Mouse (Mus musculus): ENCODE measurements around the gene Babam2. TPM values are rescaled to one million over a fixed set of nuclear protein-coding genes. Genes with fewer than 3 reads are reported as not detected.

Gene Babam2
- polyA plus RNA-seq, 1 experiment from 2014 or later = 62.9 TPM

DNA sequence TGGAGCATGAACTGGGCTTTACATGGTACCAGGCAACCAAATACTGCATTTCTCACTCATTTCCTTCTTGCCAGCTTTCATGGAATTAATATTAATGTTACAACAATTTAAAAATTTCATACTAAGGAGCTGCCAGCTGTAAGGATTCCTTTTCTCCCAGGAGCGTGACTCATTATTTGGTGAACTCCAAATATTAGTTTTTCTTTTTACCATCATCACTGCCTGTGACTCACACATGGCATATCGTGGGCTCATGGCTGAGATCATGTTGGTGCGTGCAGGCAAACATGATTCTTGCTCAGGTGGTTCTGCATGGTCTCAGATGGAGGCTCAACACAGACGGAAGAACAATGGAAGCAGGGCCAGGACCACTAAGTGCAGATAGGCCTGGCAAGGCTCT lies 53.5 kb downstream of the Babam2 start:
- Histone ChIP-seq H3K4me2 (replicated peaks; ENCODE audit: low read depth, low read length) (no peak overlapping the region), H3K36me3 (ENCODE audit: control insufficient read depth, insufficient read depth, low read length) (no peaks in the 10 kb centered on the region), H3K9me3 (ENCODE audit: control insufficient read depth, low read depth, low read length) (no peaks in the 10 kb centered on the region), H3K27me3 (ENCODE audit: control insufficient read depth, insufficient read depth, low read length) (no peaks in the 10 kb centered on the region), H3K9ac (replicated peaks; ENCODE audit: low read depth, low read length) (no peak overlapping the region), H3K4me1 (ENCODE audit: control insufficient read depth, insufficient read depth, low read length) (0 out of 2 replicates have a peak, but pooled peaks cover 3% of the 10 kb centered on the region), H3K27ac (ENCODE audit: low read length) (no peak overlapping the region), H3K4me3 (ENCODE audit: low read depth, low read length) (no peak overlapping the region)
- no peak for ATAC-seq (ENCODE audit: insufficient number of reproducible peaks, insufficient read depth, low FRiP score, low read depth)
- 79% methylated on average over 4 of the region's 4 CpGs for WGBS

DNA sequence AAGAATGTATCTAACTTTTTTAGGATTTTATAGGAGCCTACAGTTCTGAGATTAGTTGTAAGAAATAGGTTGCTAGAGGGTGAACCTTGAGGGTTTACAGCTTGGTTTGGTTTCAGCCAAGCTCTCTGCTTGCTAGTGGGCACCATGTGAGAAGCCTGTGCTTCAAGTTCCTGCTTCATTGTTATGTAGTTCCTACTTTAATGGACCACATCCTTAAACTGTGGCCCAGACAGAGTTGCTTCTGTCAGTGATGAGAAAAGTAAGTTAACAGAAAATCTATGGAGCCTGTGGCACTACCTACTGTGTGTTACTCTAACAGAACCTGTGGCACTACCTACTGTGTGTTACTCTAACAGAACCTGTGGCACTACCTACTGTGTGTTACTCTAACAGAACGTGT lies 57.1 kb downstream of the Babam2 start:
- Histone ChIP-seq H3K9me3 (ENCODE audit: control insufficient read depth, low read depth, low read length) (no peaks in the 10 kb centered on the region; the same call in 1 of the 2 replicates), H3K27me3 (ENCODE audit: control insufficient read depth, insufficient read depth, low read length) (no peaks in the 10 kb centered on the region), H3K36me3 (ENCODE audit: control insufficient read depth, insufficient read depth, low read length) (no peaks in the 10 kb centered on the region), H3K4me2 (replicated peaks; ENCODE audit: low read depth, low read length) (no peak overlapping the region), H3K9ac (replicated peaks; ENCODE audit: low read depth, low read length) (no peak overlapping the region), H3K4me3 (ENCODE audit: low read depth, low read length) (no peak overlapping the region), H3K27ac (ENCODE audit: low read length) (no peak overlapping the region), H3K4me1 (ENCODE audit: control insufficient read depth, insufficient read depth, low read length) (0 out of 2 replicates have a peak, but pooled peaks cover 3% of the 10 kb centered on the region)
- WGBS = 93% methylated on average over 1 of the region's 1 CpGs
- no peak for ATAC-seq (ENCODE audit: insufficient number of reproducible peaks, insufficient read depth, low FRiP score, low read depth)

DNA sequence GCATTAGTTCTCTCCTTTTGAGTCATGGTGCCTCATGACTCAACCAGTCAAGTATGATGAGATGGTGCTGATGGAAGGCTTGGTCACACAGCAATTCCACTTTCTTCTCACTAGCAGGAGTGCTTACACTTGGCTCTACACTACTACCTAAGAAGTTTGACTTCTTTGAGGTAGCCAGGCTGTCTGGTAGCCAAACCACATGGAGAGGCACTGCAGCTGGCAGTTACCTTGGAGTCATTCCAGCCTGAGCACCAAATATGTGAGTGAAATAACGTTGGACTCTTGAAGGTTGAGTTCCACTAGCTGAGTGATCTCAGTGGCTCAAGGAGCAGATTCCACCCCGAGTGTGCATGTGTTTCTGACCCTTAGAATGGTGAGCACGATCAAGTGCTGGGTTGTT lies 57.8 kb downstream of the Babam2 start:
- Histone ChIP-seq H3K36me3 (ENCODE audit: control insufficient read depth, insufficient read depth, low read length) (no peaks in the 10 kb centered on the region), H3K4me2 (replicated peaks; ENCODE audit: low read depth, low read length) (no peak overlapping the region), H3K4me1 (ENCODE audit: control insufficient read depth, insufficient read depth, low read length) (0 out of 2 replicates have a peak, but pooled peaks cover 3% of the 10 kb centered on the region), H3K9ac (replicated peaks; ENCODE audit: low read depth, low read length) (no peak overlapping the region), H3K27me3 (ENCODE audit: control insufficient read depth, insufficient read depth, low read length) (no peaks in the 10 kb centered on the region), H3K4me3 (ENCODE audit: low read depth, low read length) (no peak overlapping the region), H3K9me3 (ENCODE audit: control insufficient read depth, low read depth, low read length) (no peaks in the 10 kb centered on the region; the same call in 1 of the 2 replicates), H3K27ac (ENCODE audit: low read length) (no peak overlapping the region)
- ATAC-seq (ENCODE audit: insufficient number of reproducible peaks, insufficient read depth, low FRiP score, low read depth) = no peak
- WGBS = 89% methylated on average over 3 of the region's 3 CpGs

DNA sequence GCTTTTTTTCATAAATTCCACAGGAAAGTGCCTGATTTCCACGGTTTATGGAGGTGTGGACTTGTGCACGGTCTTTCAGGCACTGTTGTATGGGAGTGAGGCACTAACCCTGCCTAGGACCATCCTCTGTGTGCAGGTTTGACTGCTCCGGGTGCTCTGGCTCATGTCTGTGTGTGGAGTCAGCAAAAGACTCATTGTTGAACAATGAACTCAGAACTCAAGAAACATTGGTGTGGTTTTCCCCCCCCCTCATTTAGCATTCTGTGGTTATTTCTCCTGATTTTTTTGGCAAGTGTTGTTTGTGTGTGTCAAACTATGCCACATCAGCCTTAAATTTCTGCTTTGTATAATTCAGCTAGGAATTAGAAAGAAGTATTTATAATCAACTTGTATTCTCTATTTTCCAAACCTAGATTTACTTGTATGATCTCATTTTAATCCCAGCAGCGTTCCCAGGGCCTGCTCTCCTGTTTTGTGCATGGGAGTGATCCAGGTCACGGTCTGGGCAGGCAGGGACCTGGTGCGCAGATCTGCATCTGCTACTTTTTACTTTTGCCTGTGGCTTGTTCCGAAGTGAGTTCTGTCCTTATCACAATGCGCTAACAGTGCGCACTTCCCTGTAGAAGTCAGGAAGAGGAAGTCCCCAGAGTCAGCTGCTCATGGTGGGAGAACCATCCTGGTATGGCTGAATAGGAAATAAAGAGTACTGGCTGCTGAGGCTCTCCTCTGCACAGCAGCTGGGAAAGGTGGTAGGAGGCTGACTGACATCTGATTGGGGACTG lies 61.0 kb downstream of the Babam2 start:
- Histone ChIP-seq H3K36me3 (ENCODE audit: control insufficient read depth, insufficient read depth, low read length) (no peaks in the 10 kb centered on the region), H3K27me3 (ENCODE audit: control insufficient read depth, insufficient read depth, low read length) (no peaks in the 10 kb centered on the region), H3K27ac (ENCODE audit: low read length) (no peak overlapping the region), H3K9ac (replicated peaks; ENCODE audit: low read depth, low read length) (no peak overlapping the region), H3K4me3 (ENCODE audit: low read depth, low read length) (no peak overlapping the region), H3K9me3 (ENCODE audit: control insufficient read depth, low read depth, low read length) (no peaks in the 10 kb centered on the region; the same call in 1 of the 2 replicates), H3K4me1 (ENCODE audit: control insufficient read depth, insufficient read depth, low read length) (no peaks in the 10 kb centered on the region), H3K4me2 (replicated peaks; ENCODE audit: low read depth, low read length) (no peak overlapping the region)
- 88% methylated on average over 9 of the region's 9 CpGs for WGBS
- ATAC-seq (ENCODE audit: insufficient number of reproducible peaks, insufficient read depth, low FRiP score, low read depth) = no peak

DNA sequence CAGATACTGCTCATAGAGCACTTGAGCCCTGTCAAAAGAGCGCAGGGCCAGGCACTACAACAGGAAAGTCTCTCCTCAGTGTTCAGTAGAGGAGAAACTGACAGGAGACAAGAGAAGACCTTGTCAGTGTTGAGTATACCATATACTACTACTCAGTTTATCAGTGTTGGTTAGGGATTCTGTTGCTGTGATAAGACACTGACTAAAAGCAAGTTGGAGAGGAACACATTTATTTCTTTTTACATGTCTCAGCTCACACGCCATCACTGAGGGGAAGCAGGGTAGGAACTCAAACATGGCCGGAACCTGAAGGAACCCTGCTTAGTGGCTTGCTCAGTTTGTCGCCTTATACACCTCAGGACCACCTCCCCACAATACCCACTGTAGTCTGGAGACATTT lies 64.4 kb downstream of the Babam2 start:
- H3K27ac ChIP-seq (ENCODE audit: low read length) = no peak overlapping the region
- H3K4me2 ChIP-seq (replicated peaks; ENCODE audit: low read depth, low read length) = no peak overlapping the region
- WGBS = 96% methylated on average over 4 of the region's 4 CpGs

DNA sequence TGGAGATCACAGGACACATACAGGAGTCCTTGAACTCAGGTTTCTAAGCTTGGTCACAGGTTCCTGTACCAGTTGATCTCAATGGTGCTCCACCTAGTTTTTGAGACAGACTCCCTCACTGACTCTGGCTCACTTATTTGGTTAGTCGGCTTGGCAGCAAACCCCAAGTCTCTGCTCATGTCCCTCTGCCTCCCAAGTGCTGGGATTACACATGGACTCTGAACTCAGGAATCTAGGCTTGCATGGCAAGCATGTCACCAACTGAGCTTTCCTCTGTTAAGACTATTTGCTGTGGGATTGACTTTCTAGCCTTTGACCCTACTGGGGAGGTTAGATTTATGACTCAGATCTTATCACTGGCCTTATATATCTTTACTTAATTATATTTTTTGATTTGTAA lies 65.3 kb downstream of the Babam2 start:
- H3K27me3 ChIP-seq (ENCODE audit: control insufficient read depth, insufficient read depth, low read length) = no peaks in the 10 kb centered on the region
- H3K4me2 ChIP-seq (replicated peaks; ENCODE audit: low read depth, low read length) = no peak overlapping the region
- H3K4me1 ChIP-seq (ENCODE audit: control insufficient read depth, insufficient read depth, low read length) = no peaks in the 10 kb centered on the region
- H3K9me3 ChIP-seq (ENCODE audit: control insufficient read depth, low read depth, low read length) = no peaks in the 10 kb centered on the region
- no peak overlapping the region for H3K4me3 ChIP-seq (ENCODE audit: low read depth, low read length)
- WGBS = 88% methylated on average over 1 of the region's 1 CpGs
- H3K9ac ChIP-seq (replicated peaks; ENCODE audit: low read depth, low read length) = no peak overlapping the region
- no peak for ATAC-seq (ENCODE audit: insufficient number of reproducible peaks, insufficient read depth, low FRiP score, low read depth)
- H3K27ac ChIP-seq (ENCODE audit: low read length) = no peak overlapping the region
- no peaks in the 10 kb centered on the region for H3K36me3 ChIP-seq (ENCODE audit: control insufficient read depth, insufficient read depth, low read length)

More for the DNA sequence above, 64.4 kb downstream of the Babam2 start:
- Histone ChIP-seq H3K27me3 (ENCODE audit: control insufficient read depth, insufficient read depth, low read length) (no peaks in the 10 kb centered on the region), H3K9me3 (ENCODE audit: control insufficient read depth, low read depth, low read length) (no peaks in the 10 kb centered on the region; the same call in 1 of the 2 replicates), H3K4me3 (ENCODE audit: low read depth, low read length) (no peak overlapping the region), H3K4me1 (ENCODE audit: control insufficient read depth, insufficient read depth, low read length) (no peaks in the 10 kb centered on the region), H3K9ac (replicated peaks; ENCODE audit: low read depth, low read length) (no peak overlapping the region), H3K36me3 (ENCODE audit: control insufficient read depth, insufficient read depth, low read length) (no peaks in the 10 kb centered on the region)
- no peak for ATAC-seq (ENCODE audit: insufficient number of reproducible peaks, insufficient read depth, low FRiP score, low read depth)

DNA sequence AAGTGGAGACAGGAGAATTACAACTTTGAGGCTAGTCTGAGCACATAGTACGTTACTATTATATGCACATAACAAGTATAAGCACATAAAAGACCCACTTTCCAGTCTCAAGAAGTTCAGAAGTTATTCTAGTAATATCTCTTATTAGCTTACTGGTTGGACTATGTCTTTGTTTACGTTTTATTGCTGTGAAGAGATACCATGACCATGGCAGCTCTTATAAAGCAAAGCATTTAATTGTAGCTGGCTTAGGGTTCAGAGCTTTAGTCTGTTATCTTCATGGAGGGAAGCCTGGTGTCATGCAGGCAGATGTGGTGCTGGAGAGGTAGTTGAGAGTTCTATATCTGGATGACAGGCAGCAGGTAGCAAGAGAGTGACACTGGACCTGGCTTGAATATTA lies 68.3 kb downstream of the Babam2 start:
- H3K4me2 ChIP-seq (replicated peaks; ENCODE audit: low read depth, low read length) = no peak overlapping the region
- H3K36me3 ChIP-seq (ENCODE audit: control insufficient read depth, insufficient read depth, low read length) = no peaks in the 10 kb centered on the region
- no peaks in the 10 kb centered on the region for H3K4me1 ChIP-seq (ENCODE audit: control insufficient read depth, insufficient read depth, low read length)
- no peaks in the 10 kb centered on the region for H3K27me3 ChIP-seq (ENCODE audit: control insufficient read depth, insufficient read depth, low read length)
- H3K27ac ChIP-seq (ENCODE audit: low read length) = no peak overlapping the region
- no peak overlapping the region for H3K9ac ChIP-seq (replicated peaks; ENCODE audit: low read depth, low read length)
- ATAC-seq (ENCODE audit: insufficient number of reproducible peaks, insufficient read depth, low FRiP score, low read depth) = no peak
- H3K9me3 ChIP-seq (ENCODE audit: control insufficient read depth, low read depth, low read length) = no peaks in the 10 kb centered on the region
- WGBS = 89% methylated on average over 2 of the region's 2 CpGs
- no peak overlapping the region for H3K4me3 ChIP-seq (ENCODE audit: low read depth, low read length)

DNA sequence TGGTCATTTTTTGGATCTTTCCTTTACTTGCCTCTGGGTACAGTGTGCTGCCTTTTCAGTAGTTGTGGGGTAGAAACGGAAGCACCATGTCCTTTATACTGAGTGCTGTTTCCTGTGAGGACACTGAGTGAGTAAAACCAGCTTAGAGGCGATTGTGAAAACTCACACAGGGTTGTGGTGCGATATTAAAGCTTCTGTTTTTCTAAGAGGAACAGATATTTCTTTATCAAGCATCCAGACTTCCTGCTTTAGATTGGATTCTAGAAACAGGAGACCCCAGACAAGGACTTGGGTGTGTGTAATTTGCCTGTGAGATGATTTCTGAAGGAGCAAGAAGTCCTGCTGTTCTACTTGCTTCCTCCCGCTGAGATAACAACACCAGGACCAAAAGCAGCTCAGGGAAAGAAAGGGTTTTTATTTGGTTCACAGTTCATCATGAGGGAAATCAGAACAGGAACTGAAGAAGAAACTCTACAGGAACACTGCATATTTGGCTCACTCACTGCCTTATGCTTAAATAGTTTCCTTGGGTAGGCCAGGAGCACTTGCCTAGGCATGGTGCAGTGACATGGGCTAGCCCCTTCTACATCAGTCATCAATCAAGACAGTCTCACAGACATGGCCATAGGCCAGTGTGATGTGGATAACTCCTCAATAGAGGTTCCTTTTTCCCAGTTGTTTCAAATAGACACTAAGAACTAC lies 69.5 kb downstream of the Babam2 start:
- WGBS = 66% methylated on average over 4 of the region's 4 CpGs
- Histone ChIP-seq H3K9ac (replicated peaks; ENCODE audit: low read depth, low read length) (no peak overlapping the region), H3K27ac (ENCODE audit: low read length) (no peak overlapping the region)

More for the DNA sequence above, 69.5 kb downstream of the Babam2 start:
- Histone ChIP-seq H3K4me3 (ENCODE audit: low read depth, low read length) (no peak overlapping the region), H3K9me3 (ENCODE audit: control insufficient read depth, low read depth, low read length) (no peaks in the 10 kb centered on the region), H3K36me3 (ENCODE audit: control insufficient read depth, insufficient read depth, low read length) (no peaks in the 10 kb centered on the region), H3K4me1 (ENCODE audit: control insufficient read depth, insufficient read depth, low read length) (no peaks in the 10 kb centered on the region), H3K27me3 (ENCODE audit: control insufficient read depth, insufficient read depth, low read length) (no peaks in the 10 kb centered on the region), H3K4me2 (replicated peaks; ENCODE audit: low read depth, low read length) (no peak overlapping the region)
- ATAC-seq (ENCODE audit: insufficient number of reproducible peaks, insufficient read depth, low FRiP score, low read depth) = no peak
